Mouse (Mus musculus): Measurements from ENCODE around the gene Ankrd52. TPM values are rescaled to one million over a fixed set of nuclear protein-coding genes. Genes with fewer than 3 reads are reported as not detected.

Ankrd52 gene
- polyA plus RNA-seq, 1 experiment from 2014 or later: 11.7 TPM

GRCm38 (mm10) chr10:128433417-128433816 is 56.5 kb downstream of the Ankrd52 start:
- ATAC-seq (ENCODE audit: low FRiP score): no peak
- no peaks in the 10 kb centered on the region for H3K27me3 ChIP-seq
- H3K9me3 ChIP-seq: no peaks in the 10 kb centered on the region
- no peak overlapping the region for H3K9ac ChIP-seq
- H3K4me3 ChIP-seq: no peak overlapping the region
- no peak overlapping the region for H3K4me2 ChIP-seq
- 94% methylated on average over 2 of the region's 2 CpGs for WGBS
- peaks cover 73% of the 10 kb centered on the region for H3K36me3 ChIP-seq
- H3K27ac ChIP-seq: no peak overlapping the region
- peaks cover 16% of the 10 kb centered on the region for H3K4me1 ChIP-seq (replicated peaks)

GRCm38 (mm10) chr10:128434681-128435080 is 57.8 kb downstream of the Ankrd52 start:
- Histone ChIP-seq H3K4me3 (no peak overlapping the region), H3K9ac (no peak overlapping the region), H3K9me3 (no peaks in the 10 kb centered on the region), H3K27ac (peak overlapping the region; percentile 69), H3K27me3 (no peaks in the 10 kb centered on the region), H3K36me3 (peaks cover 71% of the 10 kb centered on the region), H3K4me1 (replicated peaks) (peaks cover 16% of the 10 kb centered on the region), H3K4me2 (no peak overlapping the region)
- ATAC-seq (ENCODE audit: low FRiP score): no peak
- WGBS: 92% methylated on average over 10 of the region's 10 CpGs

GRCm38 (mm10) chr10:128435186-128435823 is 58.4 kb downstream of the Ankrd52 start:
- Histone ChIP-seq H3K9me3 (no peaks in the 10 kb centered on the region), H3K36me3 (peaks cover 71% of the 10 kb centered on the region)
- WGBS: 69% methylated on average over 17 of the region's 17 CpGs

GRCm38 (mm10) chr10:128435873-128436272 is 59.0 kb downstream of the Ankrd52 start:
- Histone ChIP-seq H3K27me3 (no peaks in the 10 kb centered on the region), H3K4me2 (no peak overlapping the region), H3K36me3 (peaks cover 71% of the 10 kb centered on the region), H3K9me3 (no peaks in the 10 kb centered on the region), H3K9ac (no peak overlapping the region; the same call in 1 of the 2 replicates), H3K4me3 (no peak overlapping the region), H3K27ac (peak overlapping the region; percentile 69), H3K4me1 (replicated peaks) (peaks cover 16% of the 10 kb centered on the region)
- no peak for ATAC-seq (ENCODE audit: low FRiP score)
- 87% methylated on average over 5 of the region's 5 CpGs for WGBS

More at GRCm38 (mm10) chr10:128435186-128435823, 58.4 kb downstream of the Ankrd52 start:
- Histone ChIP-seq H3K9ac (no peak overlapping the region; the same call in 1 of the 2 replicates), H3K4me2 (no peak overlapping the region), H3K4me1 (replicated peaks) (peaks cover 16% of the 10 kb centered on the region), H3K4me3 (no peak overlapping the region), H3K27ac (peak overlapping the region; percentile 69), H3K27me3 (no peaks in the 10 kb centered on the region)
- ATAC-seq (ENCODE audit: low FRiP score): no peak

- peak overlapping the region; percentile 69 for H3K27ac ChIP-seq
- H3K4me1 ChIP-seq (replicated peaks): peaks cover 16% of the 10 kb centered on the region
- 75% methylated on average over 8 of the region's 8 CpGs for WGBS
- no peak overlapping the region for H3K4me2 ChIP-seq
- no peak overlapping the region for H3K9ac ChIP-seq
- no peaks in the 10 kb centered on the region for H3K9me3 ChIP-seq
- no peak overlapping the region for H3K4me3 ChIP-seq
- H3K27me3 ChIP-seq: no peaks in the 10 kb centered on the region
- no peak for ATAC-seq (ENCODE audit: low FRiP score)
- peaks cover 71% of the 10 kb centered on the region for H3K36me3 ChIP-seq
Measured at GRCm38 (mm10) chr10:128436376-128436775, 59.5 kb downstream of the Ankrd52 start.

GRCm38 (mm10) chr10:128438675-128439279 is 61.9 kb downstream of the Ankrd52 start:
- H3K36me3 ChIP-seq: peaks cover 76% of the 10 kb centered on the region
- H3K4me1 ChIP-seq (replicated peaks): peaks cover 16% of the 10 kb centered on the region
- H3K9ac ChIP-seq: no peak overlapping the region
- H3K4me2 ChIP-seq: no peak overlapping the region
- H3K4me3 ChIP-seq: no peak overlapping the region
- no peaks in the 10 kb centered on the region for H3K9me3 ChIP-seq
- WGBS: 91% methylated on average over 10 of the region's 10 CpGs
- H3K27ac ChIP-seq: no peak overlapping the region
- ATAC-seq (ENCODE audit: low FRiP score): no peak
- H3K27me3 ChIP-seq: no peaks in the 10 kb centered on the region

- H3K27ac ChIP-seq: no peak overlapping the region
- H3K36me3 ChIP-seq: peaks cover 67% of the 10 kb centered on the region
- H3K9me3 ChIP-seq: no peaks in the 10 kb centered on the region
- 65% methylated on average over 10 of the region's 10 CpGs for WGBS
- no peaks in the 10 kb centered on the region for H3K27me3 ChIP-seq
- no peak overlapping the region for H3K4me2 ChIP-seq
- ATAC-seq (ENCODE audit: low FRiP score): no peak
- no peak overlapping the region for H3K9ac ChIP-seq
- H3K4me3 ChIP-seq: no peak overlapping the region
- peaks cover 7% of the 10 kb centered on the region for H3K4me1 ChIP-seq (replicated peaks)
Measured at GRCm38 (mm10) chr10:128440407-128440806, 63.5 kb downstream of the Ankrd52 start.

- no peak overlapping the region for H3K27ac ChIP-seq
- no peak overlapping the region for H3K4me2 ChIP-seq
- ATAC-seq (ENCODE audit: low FRiP score): no peak
- no peak overlapping the region for H3K4me3 ChIP-seq
- no peak overlapping the region for H3K9ac ChIP-seq
- no peaks in the 10 kb centered on the region for H3K27me3 ChIP-seq
- no peaks in the 10 kb centered on the region for H3K4me1 ChIP-seq (replicated peaks)
- H3K36me3 ChIP-seq: peaks cover 56% of the 10 kb centered on the region
- WGBS: 83% methylated on average over 10 of the region's 10 CpGs
- no peaks in the 10 kb centered on the region for H3K9me3 ChIP-seq
Measured at GRCm38 (mm10) chr10:128441324-128442119, 64.6 kb downstream of the Ankrd52 start.

GRCm38 (mm10) chr10:128442718-128443117 is 65.8 kb downstream of the Ankrd52 start:
- no peak for ATAC-seq (ENCODE audit: low FRiP score)
- Histone ChIP-seq H3K4me2 (no peak overlapping the region), H3K9ac (no peak overlapping the region), H3K36me3 (peaks cover 46% of the 10 kb centered on the region), H3K4me3 (no peak overlapping the region), H3K27me3 (no peaks in the 10 kb centered on the region), H3K27ac (no peak overlapping the region), H3K4me1 (replicated peaks) (no peaks in the 10 kb centered on the region), H3K9me3 (no peaks in the 10 kb centered on the region)
- 86% methylated on average over 1 of the region's 1 CpGs for WGBS

- peaks cover 32% of the 10 kb centered on the region for H3K36me3 ChIP-seq
Measured at GRCm38 (mm10) chr10:128444354-128444753, 67.4 kb downstream of the Ankrd52 start.

GRCm38 (mm10) chr10:128445407-128445806 is 68.5 kb downstream of the Ankrd52 start:
- H3K4me1 ChIP-seq (replicated peaks): no peaks in the 10 kb centered on the region
- peaks cover 21% of the 10 kb centered on the region for H3K36me3 ChIP-seq
- no peak overlapping the region for H3K9ac ChIP-seq
- no peaks in the 10 kb centered on the region for H3K9me3 ChIP-seq
- 82% methylated on average over 4 of the region's 4 CpGs for WGBS
- no peak overlapping the region for H3K27ac ChIP-seq
- no peak for ATAC-seq (ENCODE audit: low FRiP score)
- H3K27me3 ChIP-seq: no peaks in the 10 kb centered on the region
- H3K4me3 ChIP-seq: no peak overlapping the region
- no peak overlapping the region for H3K4me2 ChIP-seq

More at GRCm38 (mm10) chr10:128444354-128444753, 67.4 kb downstream of the Ankrd52 start:
- H3K4me3 ChIP-seq: no peak overlapping the region
- H3K4me2 ChIP-seq: no peak overlapping the region
- no peaks in the 10 kb centered on the region for H3K9me3 ChIP-seq
- no peak overlapping the region for H3K27ac ChIP-seq
- no peak overlapping the region for H3K9ac ChIP-seq
- 82% methylated on average over 6 of the region's 6 CpGs for WGBS
- no peak for ATAC-seq (ENCODE audit: low FRiP score)
- no peaks in the 10 kb centered on the region for H3K27me3 ChIP-seq
- no peaks in the 10 kb centered on the region for H3K4me1 ChIP-seq (replicated peaks)

GRCm38 (mm10) chr10:128451014-128451413 is 74.1 kb downstream of the Ankrd52 start:
- H3K4me2 ChIP-seq: no peak overlapping the region
- H3K9me3 ChIP-seq: no peaks in the 10 kb centered on the region
- no peaks in the 10 kb centered on the region for H3K4me1 ChIP-seq (replicated peaks)
- no peaks in the 10 kb centered on the region for H3K36me3 ChIP-seq
- H3K4me3 ChIP-seq: no peak overlapping the region
- WGBS: 84% methylated on average over 6 of the region's 6 CpGs
- no peak for ATAC-seq (ENCODE audit: low FRiP score)
- peaks cover 2% of the 10 kb centered on the region; the same call in 1 of the 2 replicates for H3K27me3 ChIP-seq
- no peak overlapping the region for H3K9ac ChIP-seq
- H3K27ac ChIP-seq: no peak overlapping the region
